Mouse (Mus musculus): ENCODE results near the gene E2f6.

DNA sequence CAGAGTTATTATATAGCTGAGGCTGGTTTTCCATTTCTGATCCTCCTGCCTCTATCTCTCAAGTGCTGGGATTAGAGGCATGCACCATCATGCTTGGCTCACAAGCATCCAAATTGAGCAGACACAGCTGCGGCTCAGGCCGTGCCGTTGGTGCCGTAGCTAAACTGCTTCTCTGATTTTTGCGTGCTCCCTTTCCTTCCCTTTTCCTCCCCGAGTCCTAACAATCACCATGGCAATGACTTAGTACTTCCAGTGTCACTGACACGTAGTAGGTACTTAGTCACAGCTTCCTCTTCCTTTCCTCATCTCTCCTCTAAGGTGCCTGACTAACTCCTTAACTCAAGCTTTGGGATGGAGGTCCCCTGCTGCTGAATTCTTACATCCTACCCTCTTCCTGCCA, 64.9 kb downstream of the E2f6 start:
- TF ChIP-seq CTCF (IDR thresholded peaks at IDR 0.05; ENCODE audit: low read depth) = no peak
- TF ChIP-seq EP300 (IDR thresholded peaks at IDR 0.05; ENCODE audit: low read depth) = no peak

Measured in heart, postnatal 0 days (tissue).